In genomic region chr3:21427408-21428031, GRCm38 (mm10) we compare ENCODE assay signal across 11 mouse cellular contexts.
DNase-seq lines count a peak whose midpoint lies in the region; ATAC-seq lines count a peak whose summit lies in the region.
"Had no signal": no experiment of that assay in that cellular context is flagged by ENCODE, and none has a peak within 500 bp of the region (broad histone marks: within the 10 kb centered on the region; RNA-seq: fewer than 3 reads in every experiment).

No protein-coding gene starts in this region.

- no peaks in the 10 kb centered on the region for H3K36me3 ChIP-seq in kidney, embryonic 15.5 days
- H3K36me3 ChIP-seq in kidney, embryonic 14.5 days (ENCODE audit: control insufficient read depth, insufficient read depth, low read length), result no peaks in the 10 kb centered on the region
- no peaks in the 10 kb centered on the region for H3K36me3 ChIP-seq in liver, embryonic 12.5 days
- H3K36me3 ChIP-seq: neural tube, embryonic 12.5 days; stomach, embryonic 15.5 days had no signal

- peak; percentile 21 to 51 for DNase-seq in cerebellum, postnatal 10 days
- no peak for DNase-seq in cerebellum, adult 11 months
- peak; percentile 37 to 46 for DNase-seq in right cerebral cortex, postnatal 10 days (ENCODE audit: low spot score in 2 of 2)
- DNase-seq in right cerebral cortex, adult 2 months (ENCODE audit: low spot score in 2 of 2), result no peak
- peak; percentile 14 for DNase-seq in lung, postnatal 36 days

- 0 out of 2 replicates have a peak, but pooled peaks cover 6% of the 10 kb centered on the region for H3K4me1 ChIP-seq in kidney, embryonic 15.5 days
- peaks cover 10% of the 10 kb centered on the region; the same call in 1 of the 2 replicates for H3K4me1 ChIP-seq in kidney, embryonic 14.5 days (ENCODE audit: control insufficient read depth, insufficient read depth, low read length)
- no peaks in the 10 kb centered on the region for H3K4me1 ChIP-seq in liver, embryonic 12.5 days
- H3K4me1 ChIP-seq: neural tube, embryonic 12.5 days; stomach, embryonic 15.5 days had no signal

- H3K4me3 ChIP-seq in kidney, embryonic 15.5 days (replicated peaks), result no peak overlapping the region
- H3K4me3 ChIP-seq in kidney, embryonic 14.5 days (ENCODE audit: low read length), result no peak overlapping the region
- H3K4me3 ChIP-seq in liver, embryonic 12.5 days, result no peak overlapping the region
- H3K4me3 ChIP-seq: neural tube, embryonic 12.5 days; stomach, embryonic 15.5 days had no signal

- H3K4me2 ChIP-seq in kidney, embryonic 15.5 days, result no peak overlapping the region
- no peak overlapping the region for H3K4me2 ChIP-seq in kidney, embryonic 14.5 days (replicated peaks; ENCODE audit: low read depth, low read length)
- H3K4me2 ChIP-seq in liver, embryonic 12.5 days, result no peak overlapping the region
- H3K4me2 ChIP-seq: neural tube, embryonic 12.5 days; stomach, embryonic 15.5 days had no signal

- ATAC-seq in kidney, embryonic 15.5 days (replicated peaks; ENCODE audit: low FRiP score), result 0 out of 2 replicates have a peak, but pooled peaks have one; percentile 12
- no peak for ATAC-seq in kidney, embryonic 14.5 days (ENCODE audit: low FRiP score, low TSS enrichment)
- no peak for ATAC-seq in liver, embryonic 12.5 days

- H3K27me3 ChIP-seq in kidney, embryonic 15.5 days, result no peaks in the 10 kb centered on the region
- H3K27me3 ChIP-seq in kidney, embryonic 14.5 days (ENCODE audit: control insufficient read depth, insufficient read depth, low read length), result no peaks in the 10 kb centered on the region
- no peaks in the 10 kb centered on the region for H3K27me3 ChIP-seq in liver, embryonic 12.5 days (replicated peaks)
- H3K27me3 ChIP-seq: neural tube, embryonic 12.5 days; stomach, embryonic 15.5 days had no signal

- H3K9me3 ChIP-seq in kidney, embryonic 15.5 days (replicated peaks), result no peaks in the 10 kb centered on the region
- no peaks in the 10 kb centered on the region for H3K9me3 ChIP-seq in kidney, embryonic 14.5 days (ENCODE audit: control insufficient read depth, low read length)
- no peaks in the 10 kb centered on the region for H3K9me3 ChIP-seq in liver, embryonic 12.5 days (replicated peaks)
- H3K9me3 ChIP-seq: neural tube, embryonic 12.5 days; stomach, embryonic 15.5 days had no signal

- peak overlapping the region; percentile 51 for H3K27ac ChIP-seq in kidney, embryonic 15.5 days
- no peak overlapping the region for H3K27ac ChIP-seq in kidney, embryonic 14.5 days (ENCODE audit: low read depth, low read length)
- H3K27ac ChIP-seq in liver, embryonic 12.5 days, result no peak overlapping the region
- H3K27ac ChIP-seq: macrophage; neural tube, embryonic 12.5 days; stomach, embryonic 15.5 days had no signal

- H3K9ac ChIP-seq in kidney, embryonic 15.5 days, result no peak overlapping the region
- no peak overlapping the region for H3K9ac ChIP-seq in kidney, embryonic 14.5 days (ENCODE audit: low read depth, low read length)
- no peak overlapping the region for H3K9ac ChIP-seq in liver, embryonic 12.5 days
- H3K9ac ChIP-seq: neural tube, embryonic 12.5 days; stomach, embryonic 15.5 days had no signal

- 60% methylated on average over 6 of the region's 6 CpGs for WGBS in kidney, embryonic 15.5 days
- 46% methylated on average over 6 of the region's 6 CpGs for WGBS in kidney, embryonic 14.5 days
- 53% methylated on average over 6 of the region's 6 CpGs for WGBS in liver, embryonic 12.5 days (ENCODE audit: insufficient replicate concordance)

Comparison
In these comparisons a context has a peak if more than half of its experiments do, and no peak if none do; other contexts are left out.
1. DNase-seq: peak in cerebellum, postnatal 10 days (2 of 2), right cerebral cortex, postnatal 10 days (2 of 2) and lung, postnatal 36 days (single experiment); none in cerebellum, adult 11 months (single experiment) and right cerebral cortex, adult 2 months (0 of 2).